Mouse (Mus musculus) cerebellum, adult 2 months (tissue): ENCODE measurements at regions not wholly inside any gene's neighbourhood (a gene's known extent, or its start where the extent isn't known, plus 50 kb on each side); places are given as distances from the start of the nearest gene placed in this dataset.

ENCODE experiments used
- CTCF ChIP-seq: fragments of 200-500 bp; IDR thresholded peaks from 2 replicates; pipeline ENCODE4 v1.5.1; 2011; ENCODE audit warnings: low read depth, mild to moderate bottlenecking, control low read depth, low read length, moderate library complexity, borderline replicate concordance; ENCODE audit not compliant: insufficient read depth
- POLR2A ChIP-seq: fragments of 200-500 bp; IDR thresholded peaks from 2 replicates; pipeline ENCODE4 v1.6.1; 2011; ENCODE audit warnings: low read length, control low read depth, borderline replicate concordance; ENCODE audit not compliant: insufficient read depth

DNA sequence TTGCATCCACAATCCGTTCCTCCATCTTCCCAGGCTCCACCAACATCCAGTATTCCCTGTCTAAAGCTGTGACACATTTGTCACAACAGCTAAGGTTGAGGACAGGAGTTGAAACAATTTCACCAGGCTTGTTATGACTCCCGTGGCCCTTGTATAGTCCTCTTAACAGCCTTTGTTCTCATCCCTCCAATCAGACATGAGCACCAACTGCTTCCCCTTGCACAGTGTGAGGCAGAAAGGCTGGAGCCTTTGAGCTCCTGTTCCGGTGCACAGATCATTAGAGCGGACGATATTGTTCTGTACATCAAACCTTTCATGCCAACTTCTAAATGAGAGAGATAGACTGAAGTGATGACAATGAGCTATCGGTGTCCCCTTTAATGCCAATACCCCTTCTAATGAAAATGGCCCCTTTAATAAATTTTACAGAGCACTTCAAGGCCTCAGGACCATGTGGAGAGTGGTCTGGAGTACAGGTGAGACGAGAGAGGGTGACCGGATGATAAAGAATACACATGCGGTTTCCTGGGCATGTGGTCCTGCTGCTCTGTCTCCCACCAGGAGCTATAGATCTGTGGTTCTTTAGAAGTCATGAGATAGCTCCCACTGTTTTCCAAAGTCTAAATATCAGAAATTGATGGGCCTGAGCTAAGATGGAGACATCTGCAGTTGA lies 161.8 kb upstream of the Tmco5 start:
- TF ChIP-seq CTCF (no peak), POLR2A (no peak)
